Mouse (Mus musculus) cortical plate, adult 2 months (tissue): ENCODE results near the gene Bcl7b.

Source experiments
- CTCF ChIP-seq: fragments of 200-500 bp; IDR thresholded peaks from 2 replicates; pipeline ENCODE4 v1.5.1; 2011; ENCODE audit warnings: mild to moderate bottlenecking, control low read depth, low read length; ENCODE audit not compliant: insufficient read depth; ENCODE audit errors: extremely low read depth
- POLR2A ChIP-seq: fragments of 200-500 bp; IDR thresholded peaks from 2 replicates; pipeline ENCODE4 v1.6.1; 2011; ENCODE audit warnings: mild to moderate bottlenecking, low read length, control low read depth; ENCODE audit not compliant: insufficient read depth; ENCODE audit errors: extremely low read depth

GRCm38 (mm10) chr5:135179616-135180015, 11.5 kb downstream of the Bcl7b start:
- TF ChIP-seq POLR2A (no peak), CTCF (no peak)
